Mouse (Mus musculus): ENCODE measurements at regions not wholly inside any gene's neighbourhood (a gene's known extent, or its start where the extent isn't known, plus 50 kb on each side); places are given as distances from the start of the nearest gene placed in this dataset.

DNA sequence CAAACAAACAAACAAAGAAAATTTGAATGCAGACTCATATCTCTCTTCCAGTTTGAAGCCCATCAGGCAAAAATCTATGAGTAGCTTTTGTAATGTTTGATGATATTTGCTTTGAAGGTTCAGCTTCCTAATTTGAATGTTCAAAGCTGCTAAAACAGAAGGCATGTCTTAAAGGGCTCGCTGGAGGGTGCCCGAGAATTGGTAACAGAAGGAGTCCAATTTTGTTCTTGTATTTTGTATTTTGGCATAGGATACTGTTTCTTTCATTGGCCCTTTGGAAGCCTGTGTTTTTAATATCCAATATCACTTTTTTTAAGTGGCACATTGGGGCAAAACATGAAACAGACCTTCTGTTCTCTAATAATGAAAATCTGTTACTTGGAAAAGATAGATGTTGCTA lies 683.2 kb upstream of the Negr1 start:
- in situ Hi-C loops (cut with MboI; ENCODE audit: low pct_ligation_motif_present, low pct_unique_long_range_greater_than_20kb, low sequenced_read_pairs) (no loop called here), dilution Hi-C loops (cut with MboI; ENCODE audit: extremely low pct_ligation_motif_present, extremely low pct_unique_long_range_greater_than_20kb, low sequenced_read_pairs) (no loop called here)
- Histone ChIP-seq H3K9me3 (replicated peaks; ENCODE audit: low read length) (peaks cover 18% of the 10 kb centered on the region), H3K4me1 (ENCODE audit: control insufficient read depth in 1 of 2, insufficient read depth in 2 of 2) (no peaks in the 10 kb centered on the region), H3K27ac (ENCODE audit: insufficient read depth, low read depth) (no peak overlapping the region), H3K36me3 (replicated peaks in 1 of 2; ENCODE audit: control insufficient read depth in 1 of 2, insufficient read depth in 1 of 2, low read length in 1 of 2) (no peaks in the 10 kb centered on the region), H3K4me3 (replicated peaks in 1 of 3; ENCODE audit: low read depth in 2 of 3, low read length in 2 of 3, poor library complexity in 1 of 3) (no peak overlapping the region), H3K27me3 (replicated peaks) (no peaks in the 10 kb centered on the region), H3K79me2 (replicated peaks; ENCODE audit: control insufficient read depth, extremely low read depth, insufficient read depth, poor library complexity, severe bottlenecking) (no peaks in the 10 kb centered on the region), H3K9ac (ENCODE audit: insufficient read depth, low read depth) (no peak overlapping the region), H3K4me2 (ENCODE audit: insufficient read depth, low read depth, poor library complexity, severe bottlenecking) (no peak overlapping the region)
- TF ChIP-seq E2F4 (IDR thresholded peaks at IDR 0.05; ENCODE audit: insufficient replicate concordance, low read depth, low read length) (no peak), NRF1 (IDR thresholded peaks at IDR 0.05; ENCODE audit: low read depth, low read length) (no peak), PAX5 (IDR thresholded peaks at IDR 0.05; ENCODE audit: low read length) (no peak), ZNF384 (IDR thresholded peaks at IDR 0.05; ENCODE audit: low read depth, low read length) (no peak), USF2 (conservative IDR thresholded peaks at IDR 0.05; ENCODE audit: low read depth, low read length) (no peak), MAX (IDR thresholded peaks at IDR 0.05; ENCODE audit: low read length) (no peak), RCOR1 (conservative IDR thresholded peaks at IDR 0.05; ENCODE audit: low read depth, low read length) (no peak), UBTF (IDR thresholded peaks at IDR 0.05; ENCODE audit: low read depth, low read length) (no peak), ZMIZ1 (IDR thresholded peaks at IDR 0.05; ENCODE audit: low read depth, low read length) (no peak), NELFE (IDR thresholded peaks at IDR 0.05; ENCODE audit: low read depth, low read length) (no peak), IRF4 (IDR thresholded peaks at IDR 0.05; ENCODE audit: low read depth, low read length) (no peak), POLR2A (IDR thresholded peaks at IDR 0.05; ENCODE audit: low read depth, low read length) (no peak)
- no peak for DNase-seq (ENCODE audit: extremely low read depth)

- Histone ChIP-seq H3K27ac (ENCODE audit: insufficient read depth, low read depth) (no peak overlapping the region), H3K9ac (ENCODE audit: insufficient read depth, low read depth) (no peak overlapping the region), H3K79me2 (replicated peaks; ENCODE audit: control insufficient read depth, extremely low read depth, insufficient read depth, poor library complexity, severe bottlenecking) (no peaks in the 10 kb centered on the region), H3K9me3 (replicated peaks; ENCODE audit: low read length) (peaks cover 18% of the 10 kb centered on the region), H3K4me3 (replicated peaks in 1 of 3; ENCODE audit: low read depth in 2 of 3, low read length in 2 of 3, poor library complexity in 1 of 3) (no peak overlapping the region), H3K36me3 (replicated peaks in 1 of 2; ENCODE audit: control insufficient read depth in 1 of 2, insufficient read depth in 1 of 2, low read length in 1 of 2) (no peaks in the 10 kb centered on the region), H3K4me1 (ENCODE audit: control insufficient read depth in 1 of 2, insufficient read depth in 2 of 2) (no peaks in the 10 kb centered on the region), H3K27me3 (replicated peaks) (no peaks in the 10 kb centered on the region), H3K4me2 (ENCODE audit: insufficient read depth, low read depth, poor library complexity, severe bottlenecking) (no peak overlapping the region)
- in situ Hi-C loops (cut with MboI; ENCODE audit: low pct_ligation_motif_present, low pct_unique_long_range_greater_than_20kb, low sequenced_read_pairs) (no loop called here), dilution Hi-C loops (cut with MboI; ENCODE audit: extremely low pct_ligation_motif_present, extremely low pct_unique_long_range_greater_than_20kb, low sequenced_read_pairs) (no loop called here)
- no peak for DNase-seq (ENCODE audit: extremely low read depth)
- TF ChIP-seq ZNF384 (IDR thresholded peaks at IDR 0.05; ENCODE audit: low read depth, low read length) = no peak
- TF ChIP-seq UBTF (IDR thresholded peaks at IDR 0.05; ENCODE audit: low read depth, low read length) = no peak
- TF ChIP-seq USF1 (IDR thresholded peaks at IDR 0.05; ENCODE audit: low read depth, low read length) = no peak
- TF ChIP-seq ETS1 (conservative IDR thresholded peaks at IDR 0.05; ENCODE audit: low read depth, low read length) = no peak
- no peak for TF ChIP-seq POLR2A (IDR thresholded peaks at IDR 0.05; ENCODE audit: low read depth, low read length)
- TF ChIP-seq MAFK (IDR thresholded peaks at IDR 0.05; ENCODE audit: insufficient replicate concordance, low read length) = no peak
- no peak for TF ChIP-seq HCFC1 (IDR thresholded peaks at IDR 0.05; ENCODE audit: low read depth, low read length)
- no peak for TF ChIP-seq ZC3H11A (IDR thresholded peaks at IDR 0.05; ENCODE audit: low read depth, low read length)
- no peak for TF ChIP-seq RCOR1 (conservative IDR thresholded peaks at IDR 0.05; ENCODE audit: low read depth, low read length)
- TF ChIP-seq NRF1 (IDR thresholded peaks at IDR 0.05; ENCODE audit: low read depth, low read length) = no peak
- TF ChIP-seq E2F4 (IDR thresholded peaks at IDR 0.05; ENCODE audit: insufficient replicate concordance, low read depth, low read length) = no peak
- TF ChIP-seq GABPA (IDR thresholded peaks at IDR 0.05; ENCODE audit: insufficient replicate concordance, low read depth, low read length) = no peak
- TF ChIP-seq JUN (IDR thresholded peaks at IDR 0.05; ENCODE audit: insufficient read depth, low read depth, low read length) = no peak
- TF ChIP-seq ZMIZ1 (IDR thresholded peaks at IDR 0.05; ENCODE audit: low read depth, low read length) = no peak
- no peak for TF ChIP-seq TBP (conservative IDR thresholded peaks at IDR 0.05; ENCODE audit: low read depth, low read length)
Measured at GRCm38 (mm10) chr3:155880722-155881121, 680.9 kb upstream of the Negr1 start.

Measured in CH12.LX (cell line).